Mouse (Mus musculus): ENCODE measurements at regions not wholly inside any gene's neighbourhood (a gene's known extent, or its start where the extent isn't known, plus 50 kb on each side); places are given as distances from the start of the nearest gene placed in this dataset.

GRCm38 (mm10) chr2:137853399-137854259 is 402.7 kb upstream of the Btbd3 start:
- TF ChIP-seq POLR2A (IDR thresholded peaks at IDR 0.05; ENCODE audit: low read depth, low read length) = no peak
- TF ChIP-seq CTCF (IDR thresholded peaks at IDR 0.05; ENCODE audit: extremely low read depth, insufficient read depth, insufficient read length, insufficient replicate concordance) = no peak
